Mouse (Mus musculus) T-cell, adult 2 months (primary cell): ENCODE measurements around the gene Pla2g12a.

Experiments used
- DNase-seq: peaks from one replicate; pipeline ENCODE4 v3.0.0; 2022; ENCODE audit warnings: low spot score

Pla2g12a gene

DNA sequence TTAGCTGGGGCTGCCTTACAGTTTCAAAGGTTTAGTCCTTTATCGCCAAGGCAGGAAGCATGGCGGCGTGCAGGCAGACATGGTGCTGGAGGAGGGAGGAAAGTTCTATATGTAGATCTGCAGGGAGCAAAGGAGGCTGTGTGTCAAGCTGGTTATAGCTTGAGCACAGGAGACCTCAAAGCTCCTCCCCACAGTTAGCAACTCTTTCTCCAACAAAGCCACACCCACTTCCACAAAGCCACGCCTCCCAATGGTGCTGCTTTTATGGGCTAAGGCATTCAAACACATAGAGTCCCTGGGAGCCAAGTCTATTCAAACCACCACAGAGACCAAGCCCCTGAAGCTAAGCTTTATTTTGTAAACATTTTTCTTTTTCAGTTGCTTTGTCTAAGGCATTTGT, 20.5 kb downstream of the Pla2g12a start:
- no peak for DNase-seq

DNA sequence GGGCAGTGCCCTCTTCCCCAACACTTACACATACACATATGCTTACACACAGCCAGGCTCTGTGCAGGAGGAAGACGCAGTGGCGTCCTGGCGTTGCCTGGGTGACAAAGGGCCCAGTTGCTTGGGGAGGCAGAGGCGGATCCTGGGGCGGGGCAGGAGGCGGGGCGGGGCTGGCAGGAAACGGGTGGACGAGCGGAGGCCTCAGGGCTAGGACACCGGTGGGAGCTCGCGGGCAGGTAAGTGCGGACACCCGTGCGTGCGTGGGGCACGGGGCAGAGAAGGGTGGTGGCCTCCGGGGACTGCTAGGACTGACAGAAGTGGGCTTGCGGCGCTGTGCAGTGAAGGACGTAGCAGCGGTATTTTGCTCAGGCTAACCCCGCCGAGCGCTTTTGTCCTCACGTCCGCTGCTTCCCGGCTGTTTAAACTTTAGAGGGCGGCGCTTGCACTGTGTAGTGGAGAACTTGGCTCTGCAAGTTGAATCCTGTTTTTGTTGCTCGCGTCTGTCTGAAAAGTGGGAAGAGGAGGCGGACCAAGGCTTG, 22.9 kb downstream of the Pla2g12a start, which contains the start of gene Casp6:
Gene Casp6 (plus strand): TSS at position 155 of the 539 bp plus-strand sequence.
- DNase-seq = peak; percentile 79

DNA sequence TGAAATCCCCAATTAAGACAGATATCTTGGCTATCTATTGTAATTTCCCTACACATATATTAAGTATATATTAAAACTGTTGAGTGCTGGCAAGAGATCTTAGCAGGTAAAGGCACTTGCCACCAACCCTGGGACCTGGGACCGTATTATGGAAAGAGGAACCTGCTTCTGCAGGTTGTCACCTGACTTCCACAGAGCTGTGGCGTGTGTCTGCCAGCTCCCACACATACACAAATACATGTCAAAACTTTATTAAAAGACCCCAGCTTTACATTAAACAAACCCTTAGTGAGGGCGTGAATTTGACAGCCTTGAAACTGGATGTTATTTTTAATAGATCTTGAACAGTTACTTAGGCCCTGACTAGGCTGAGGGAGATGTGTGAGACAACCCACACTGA, 25.0 kb downstream of the Pla2g12a start:
- DNase-seq = no peak

DNA sequence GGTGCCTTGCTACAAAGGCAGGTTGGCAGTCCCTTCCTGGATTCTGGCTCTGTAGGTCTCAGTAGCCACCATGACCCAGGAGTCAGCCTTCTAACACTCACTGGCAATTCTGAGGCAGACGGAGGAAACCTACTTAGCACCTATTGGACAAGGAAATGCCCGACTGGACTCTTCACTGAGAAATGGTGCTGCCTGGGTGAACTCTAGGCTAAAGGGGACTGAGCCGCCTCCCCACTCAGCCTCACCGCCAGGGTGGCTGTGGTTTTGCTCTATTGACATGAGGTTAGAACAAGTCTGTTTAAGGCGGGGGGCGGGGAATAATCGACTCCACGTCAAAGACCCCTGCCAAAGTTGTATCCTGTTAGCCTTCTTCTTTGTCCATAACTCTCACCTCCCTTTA, 25.5 kb downstream of the Pla2g12a start:
- no peak for DNase-seq

DNA sequence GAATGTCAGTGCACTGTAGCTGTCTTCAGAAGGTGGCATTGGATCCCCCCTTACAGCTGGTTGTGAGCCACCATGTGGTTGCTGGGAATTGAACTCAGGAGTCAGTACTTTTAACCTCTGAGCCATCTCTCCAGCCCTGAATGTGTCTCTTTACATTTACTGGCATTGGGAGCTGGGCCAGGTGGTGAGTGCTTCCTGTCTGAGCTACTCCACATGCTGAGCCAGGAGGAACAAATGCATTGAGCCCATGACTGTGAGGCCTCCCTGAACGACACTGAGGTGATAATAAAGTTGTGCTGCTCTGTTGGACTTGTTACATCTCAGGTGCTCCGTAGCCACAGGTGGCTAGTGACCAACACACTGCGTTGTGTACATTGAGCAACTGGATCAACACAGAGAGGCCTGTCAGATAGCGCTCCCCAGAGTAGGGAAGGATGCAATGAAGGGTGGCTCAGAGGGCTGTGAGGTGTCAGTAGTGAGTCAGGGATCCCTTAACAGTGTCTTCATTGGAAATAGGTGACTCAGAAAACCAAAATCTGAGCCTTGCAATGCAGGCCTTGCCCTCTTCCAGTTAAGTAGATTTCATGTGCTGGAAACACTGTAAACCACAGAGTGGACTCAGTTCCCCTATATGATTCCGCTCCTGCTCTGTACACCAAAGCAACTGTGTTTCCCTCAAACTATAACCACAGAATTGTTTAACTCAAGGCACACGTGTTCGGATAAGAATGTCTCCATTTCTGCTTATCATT, 26.2 kb downstream of the Pla2g12a start:
- no peak for DNase-seq

DNA sequence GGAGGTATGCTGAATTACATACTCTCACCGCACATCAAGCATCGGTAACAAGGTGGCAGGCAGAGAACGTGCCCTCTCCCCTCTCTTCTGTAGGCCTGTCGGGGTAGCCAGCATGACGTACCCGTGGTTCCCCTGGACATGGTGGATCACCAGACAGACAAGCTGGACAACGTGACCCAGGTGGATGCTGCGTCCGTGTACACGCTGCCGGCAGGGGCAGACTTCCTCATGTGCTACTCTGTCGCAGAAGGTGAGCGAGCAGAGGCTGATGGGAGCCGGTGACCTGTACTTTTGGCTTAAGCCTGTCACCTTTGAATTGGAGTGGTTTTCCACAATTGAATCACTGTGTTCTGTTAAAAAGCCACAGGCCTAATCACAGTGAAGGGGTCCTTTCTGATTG, 33.6 kb downstream of the Pla2g12a start:
- DNase-seq = no peak

DNA sequence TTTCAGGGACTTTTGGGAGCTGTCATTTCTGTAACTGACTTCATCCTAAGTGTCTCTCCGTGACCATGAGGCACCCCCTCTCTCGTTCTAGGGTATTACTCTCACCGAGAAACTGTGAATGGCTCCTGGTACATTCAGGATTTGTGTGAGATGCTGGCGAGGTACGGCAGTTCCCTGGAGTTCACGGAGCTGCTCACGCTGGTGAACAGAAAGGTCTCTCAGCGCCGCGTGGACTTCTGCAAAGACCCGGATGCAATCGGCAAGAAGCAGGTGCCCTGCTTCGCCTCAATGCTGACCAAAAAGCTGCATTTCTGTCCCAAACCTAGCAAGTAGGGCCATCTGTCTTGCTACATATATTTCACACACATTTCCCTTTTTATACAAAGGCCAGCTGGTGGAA, 34.8 kb downstream of the Pla2g12a start:
- no peak for DNase-seq

DNA sequence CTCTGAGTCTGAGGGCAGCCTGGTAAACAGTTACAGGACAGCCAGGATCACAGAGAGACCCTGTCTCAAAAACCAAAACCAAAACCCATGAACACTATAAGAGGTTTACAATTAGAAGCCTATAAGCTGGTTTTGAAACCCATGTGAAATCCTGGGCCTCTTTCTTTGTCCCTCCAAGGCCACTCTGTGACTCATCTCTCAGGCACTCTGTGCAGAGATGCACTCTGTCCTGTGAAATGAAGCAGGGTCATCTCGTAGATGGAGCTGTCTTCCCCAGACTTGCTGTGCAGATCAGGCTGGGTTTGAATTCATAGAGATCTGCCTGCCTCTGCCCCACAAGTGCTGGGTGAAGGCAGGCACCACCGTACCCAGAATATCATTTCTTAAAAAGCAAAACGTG, 39.0 kb downstream of the Pla2g12a start:
- DNase-seq = no peak

DNA sequence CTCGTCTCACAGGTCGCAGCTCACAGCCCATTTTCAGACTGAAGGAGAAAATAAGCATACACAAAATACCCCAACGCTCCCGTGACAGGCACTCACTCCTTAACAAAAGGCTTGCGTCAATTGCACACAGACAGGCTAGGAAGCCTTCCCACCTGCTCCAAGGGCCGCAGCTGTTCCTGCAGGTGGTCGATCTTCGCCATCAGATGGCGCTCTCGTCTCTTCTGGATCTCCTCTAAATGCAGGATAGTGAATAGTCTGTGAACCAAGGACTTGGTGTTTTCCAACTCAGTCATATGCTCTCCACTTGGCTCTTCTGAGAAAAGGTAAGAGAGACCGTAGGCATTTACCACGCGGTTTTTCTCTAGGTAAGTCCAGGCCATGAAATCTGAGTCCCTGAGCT, 40.0 kb downstream of the Pla2g12a start:
- peak; percentile 32 for DNase-seq

DNA sequence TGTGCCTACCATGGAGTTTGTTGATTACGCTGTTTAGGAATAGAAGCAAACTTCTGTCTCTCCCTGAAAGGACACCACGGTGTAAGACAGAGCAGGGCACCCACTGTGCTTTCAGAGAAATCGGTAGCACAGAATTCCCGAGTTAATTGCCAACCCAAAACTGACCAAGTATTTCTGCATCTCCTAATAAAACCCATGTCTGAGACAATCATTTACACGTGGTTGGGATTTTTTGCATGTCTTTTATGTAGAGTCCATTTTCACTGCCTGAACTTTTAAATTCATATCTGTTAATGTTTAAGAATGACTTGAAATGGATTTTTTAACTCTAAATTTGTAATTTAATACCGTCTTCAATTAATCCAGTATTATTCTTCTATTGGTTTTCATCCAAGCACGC, 45.2 kb downstream of the Pla2g12a start:
- DNase-seq = no peak

DNA sequence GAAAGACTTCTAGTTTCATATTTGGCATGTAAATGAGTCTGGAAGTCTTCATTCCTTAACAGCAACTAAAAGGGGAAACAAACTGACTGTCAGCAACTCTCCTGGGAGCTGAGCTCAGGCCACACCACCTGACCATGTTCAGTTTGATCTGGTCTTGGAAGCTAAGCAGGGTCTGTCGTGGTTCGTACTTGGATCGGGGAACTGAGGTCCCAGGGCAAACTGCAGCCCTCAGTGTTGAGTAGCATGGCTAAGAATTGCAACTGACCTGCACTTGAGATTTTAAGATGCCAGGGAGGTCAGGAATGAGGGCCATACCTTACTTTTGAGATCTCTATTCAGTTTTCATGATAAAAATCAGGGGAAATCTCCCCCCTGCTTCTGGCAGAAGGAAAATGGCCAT, 47.5 kb downstream of the Pla2g12a start:
- DNase-seq = no peak

DNA sequence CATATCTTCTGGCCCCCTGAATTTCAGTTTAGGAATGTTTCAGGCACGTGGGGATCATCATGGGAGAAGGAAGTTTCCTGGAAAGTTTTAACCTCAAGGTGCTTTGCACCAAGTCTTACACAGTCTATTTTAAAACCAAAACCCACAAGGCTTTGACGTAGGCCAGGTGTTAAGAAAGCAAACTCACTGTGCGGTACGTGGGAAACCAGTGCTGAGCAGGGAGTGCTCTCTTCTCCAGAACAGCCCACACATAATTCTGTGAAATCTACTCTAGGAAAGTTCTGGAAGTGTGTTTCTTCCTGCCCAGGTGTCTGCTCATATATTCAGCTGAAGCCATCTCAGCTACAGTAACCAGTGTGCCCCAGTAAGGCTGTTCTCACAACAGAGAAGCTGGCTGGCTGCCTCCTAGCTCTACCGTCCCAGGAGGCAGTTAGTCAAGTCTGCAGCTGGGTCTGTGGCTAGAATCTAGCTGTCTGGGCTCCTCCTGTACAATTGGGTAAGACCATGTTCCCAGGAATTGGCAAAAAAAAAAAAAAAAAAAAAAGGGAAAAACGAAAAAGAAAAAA, 51.9 kb downstream of the Pla2g12a start:
- no peak for DNase-seq

DNA sequence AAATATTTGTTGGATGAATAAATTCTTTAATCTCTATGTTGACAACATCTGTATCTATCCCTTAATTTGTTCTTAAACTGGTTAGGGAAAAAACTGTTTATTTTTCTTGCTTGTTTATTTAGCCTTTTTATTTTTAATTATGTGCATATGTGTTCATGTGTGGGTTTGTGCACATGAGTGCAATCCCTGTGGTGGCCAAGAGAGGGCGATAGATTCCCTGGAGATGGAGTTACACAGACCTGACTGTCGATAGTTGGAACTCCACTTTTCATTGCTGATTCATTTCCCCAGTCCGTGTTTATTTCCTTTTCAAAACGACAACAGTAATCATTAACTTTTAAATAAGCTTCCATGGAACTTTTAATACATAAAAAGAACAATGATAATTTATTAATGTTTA, 54.0 kb downstream of the Pla2g12a start:
- no peak for DNase-seq

DNA sequence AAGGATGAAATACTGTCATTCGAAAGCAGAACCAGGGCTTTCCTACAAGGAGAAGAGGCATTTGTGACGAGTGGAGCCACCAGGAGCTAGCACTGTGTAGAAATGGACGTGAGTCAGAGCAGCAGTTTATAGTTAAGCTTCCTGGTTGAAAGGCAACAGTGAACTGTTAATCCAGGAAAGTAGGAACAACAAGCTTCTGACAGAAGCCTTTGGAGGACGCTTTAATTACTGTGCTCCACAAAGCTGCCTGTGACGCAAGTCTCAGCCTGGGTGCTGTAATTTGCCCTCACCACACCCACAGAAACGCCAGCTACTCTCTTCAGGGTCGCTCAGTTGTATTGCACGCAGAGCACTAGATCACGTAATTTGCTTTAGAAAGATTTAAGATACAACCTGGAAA, 58.2 kb downstream of the Pla2g12a start:
- no peak for DNase-seq

DNA sequence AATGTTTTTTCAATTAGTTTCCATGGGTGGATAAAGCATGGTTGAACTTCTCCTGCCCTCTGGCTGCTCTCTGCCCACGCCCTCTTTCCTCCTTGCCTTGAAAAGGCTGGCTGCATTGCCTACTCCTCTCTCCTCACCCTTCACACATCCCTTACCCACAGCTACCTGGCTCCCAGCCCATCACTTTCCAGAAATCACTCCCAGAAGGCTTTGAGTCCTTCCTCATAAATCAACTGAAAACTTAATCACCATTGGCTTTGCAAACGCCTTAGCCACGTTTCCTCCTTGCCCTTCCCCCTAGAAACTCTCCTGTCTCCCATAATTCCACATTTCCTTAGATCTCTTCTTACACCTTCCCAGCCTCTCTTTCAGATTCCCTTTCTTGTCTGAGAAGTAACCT, 59.4 kb downstream of the Pla2g12a start:
- DNase-seq = no peak

DNA sequence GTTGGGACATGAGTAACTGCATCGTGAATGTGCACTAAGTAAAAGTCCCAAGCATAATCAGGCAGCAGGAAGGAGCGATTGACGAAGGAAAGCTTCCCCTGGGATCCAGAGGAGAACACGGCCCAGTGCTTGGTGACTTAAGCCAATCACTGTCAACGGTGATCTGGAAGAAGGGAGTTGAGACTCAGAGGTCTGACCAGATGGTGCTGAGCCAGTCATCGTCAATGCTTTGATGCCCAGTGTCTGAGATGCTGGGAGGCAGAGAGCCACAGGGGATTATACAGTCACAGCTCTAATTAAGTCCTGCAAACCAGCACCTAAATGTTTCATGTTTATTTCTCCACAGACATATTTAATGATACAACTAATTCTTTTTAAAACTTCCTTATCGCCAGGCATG, 60.7 kb downstream of the Pla2g12a start:
- no peak for DNase-seq

DNA sequence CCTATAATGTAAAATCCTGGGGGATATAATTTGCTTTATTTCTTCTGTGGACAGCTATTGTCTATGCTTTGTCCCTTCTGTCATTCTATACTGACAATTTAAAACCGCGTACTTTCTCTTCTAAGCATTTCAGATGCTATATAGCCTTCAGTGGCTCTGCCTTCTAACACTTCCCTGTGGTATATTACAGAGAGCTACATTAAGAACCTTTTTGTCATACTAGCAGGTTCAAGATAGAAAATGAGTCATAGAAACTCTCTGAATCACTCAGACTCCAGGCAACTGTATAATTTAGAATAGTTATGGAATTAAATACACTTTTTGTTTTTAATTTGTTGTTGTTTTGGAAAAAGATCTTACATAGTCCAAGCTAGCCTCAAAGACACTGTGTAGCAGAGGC, 62.4 kb downstream of the Pla2g12a start:
- no peak for DNase-seq

DNA sequence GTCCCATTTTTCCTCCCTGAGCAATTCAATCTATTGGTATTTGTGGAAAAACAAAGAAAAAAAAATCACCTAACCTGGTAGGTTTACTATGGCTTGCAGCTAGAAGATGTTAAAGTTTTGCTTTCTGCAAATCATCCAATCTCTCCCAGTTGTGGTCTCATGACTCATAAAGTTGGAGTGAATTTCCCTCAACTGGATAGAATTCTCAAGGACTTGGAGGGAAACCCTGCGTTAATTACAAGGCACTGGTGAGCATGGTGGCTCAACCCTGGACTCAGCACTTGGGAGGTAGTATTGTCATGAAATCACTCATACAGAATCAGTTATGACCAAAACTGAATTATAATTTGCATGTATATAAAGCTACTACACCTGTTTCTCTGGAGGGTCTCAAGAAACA, 62.9 kb downstream of the Pla2g12a start:
- DNase-seq = no peak

DNA sequence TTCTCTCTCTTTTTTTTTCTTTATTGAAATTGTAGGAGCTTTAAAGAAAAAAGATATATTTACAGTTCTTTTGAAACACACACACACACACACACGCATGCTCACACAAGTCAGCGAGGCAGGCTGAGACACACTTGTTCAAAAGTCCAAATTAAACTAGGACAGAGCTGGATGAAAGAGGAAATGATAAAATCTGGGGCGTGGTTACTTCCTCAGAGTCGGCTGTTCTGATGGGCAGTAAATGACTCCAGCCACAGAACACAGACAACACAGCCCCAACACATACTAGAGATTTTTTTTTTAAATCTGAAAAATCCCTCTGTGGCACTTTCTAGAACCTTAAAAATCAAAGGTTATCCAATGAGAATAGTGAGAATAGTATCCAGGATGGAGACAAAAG, 65.4 kb downstream of the Pla2g12a start:
- DNase-seq = no peak
